Mouse (Mus musculus): ENCODE data around the gene Dpf1. TPM values are rescaled to one million over a fixed set of nuclear protein-coding genes. Genes with fewer than 3 reads are reported as not detected.

Gene Dpf1
- polyA plus RNA-seq (2014; fragmentation: Nextera tagmentation; extraction: Ambion mirVana): 160 and 161 TPM in 2 replicates

GRCm38 (mm10) chr7:29303738-29304462 lies at the start of gene Dpf1:
Dpf1 (plus strand) TSS chr7:29303951.
- no peaks in the 10 kb centered on the region for H3K27me3 ChIP-seq (ENCODE audit: control insufficient read depth, insufficient read depth, low read length)
- H3K27ac ChIP-seq: peak within 1 kb of the TSS; percentile 88
- peak; percentile 82 for ATAC-seq (ENCODE audit: low FRiP score)
- peak within 1 kb of the TSS; percentile 65 for H3K4me3 ChIP-seq (replicated peaks; ENCODE audit: low read length)
- H3K36me3 ChIP-seq (replicated peaks; ENCODE audit: control insufficient read depth, insufficient read depth): no peaks in the 10 kb centered on the region
- H3K4me1 ChIP-seq (replicated peaks; ENCODE audit: control insufficient read depth, insufficient read depth, low read length): peaks cover 28% of the 10 kb centered on the region
- under 1% methylated on average over 67 of the region's 67 CpGs for WGBS
- peak; percentile 87 for DNase-seq (ENCODE audit: low spot score)
- peak within 1 kb of the TSS; percentile 82 for H3K9ac ChIP-seq
- H3K9me3 ChIP-seq (ENCODE audit: control insufficient read depth, low read length): no peaks in the 10 kb centered on the region
- H3K4me2 ChIP-seq (replicated peaks): peak within 1 kb of the TSS; percentile 92

- Histone ChIP-seq H3K4me2 (replicated peaks) (no peak overlapping the region), H3K4me1 (replicated peaks; ENCODE audit: control insufficient read depth, insufficient read depth, low read length) (no peaks in the 10 kb centered on the region), H3K9ac (no peak overlapping the region), H3K27me3 (ENCODE audit: control insufficient read depth, insufficient read depth, low read length) (no peaks in the 10 kb centered on the region), H3K27ac (no peak overlapping the region), H3K36me3 (replicated peaks; ENCODE audit: control insufficient read depth, insufficient read depth) (no peaks in the 10 kb centered on the region), H3K9me3 (ENCODE audit: control insufficient read depth, low read length) (no peaks in the 10 kb centered on the region), H3K4me3 (replicated peaks; ENCODE audit: low read length) (no peak overlapping the region)
- DNase-seq (ENCODE audit: low spot score): no peak
- ATAC-seq (ENCODE audit: low FRiP score): no peak
- 95% methylated on average over 4 of the region's 4 CpGs for WGBS
These were observed 47.9 kb upstream of the Dpf1 start for GRCm38 (mm10) chr7:29255875-29256274.

- no peak overlapping the region for H3K27ac ChIP-seq
- 100% methylated on average over 1 of the region's 1 CpGs for WGBS
- H3K27me3 ChIP-seq (ENCODE audit: control insufficient read depth, insufficient read depth, low read length): no peaks in the 10 kb centered on the region
- no peak overlapping the region for H3K4me2 ChIP-seq (replicated peaks)
- H3K4me1 ChIP-seq (replicated peaks; ENCODE audit: control insufficient read depth, insufficient read depth, low read length): no peaks in the 10 kb centered on the region
- no peaks in the 10 kb centered on the region for H3K36me3 ChIP-seq (replicated peaks; ENCODE audit: control insufficient read depth, insufficient read depth)
- H3K9me3 ChIP-seq (ENCODE audit: control insufficient read depth, low read length): no peaks in the 10 kb centered on the region
- no peak overlapping the region for H3K9ac ChIP-seq
- no peak overlapping the region for H3K4me3 ChIP-seq (replicated peaks; ENCODE audit: low read length)
- ATAC-seq (ENCODE audit: low FRiP score) (no peak), DNase-seq (ENCODE audit: low spot score) (no peak)
These were observed 46.4 kb upstream of the Dpf1 start for GRCm38 (mm10) chr7:29257368-29257767.

GRCm38 (mm10) chr7:29259781-29260730 lies 43.7 kb upstream of the Dpf1 start:
- H3K4me2 ChIP-seq (replicated peaks): no peak overlapping the region
- H3K4me3 ChIP-seq (replicated peaks; ENCODE audit: low read length): no peak overlapping the region
- ATAC-seq (ENCODE audit: low FRiP score) (no peak), DNase-seq (ENCODE audit: low spot score) (no peak)
- H3K36me3 ChIP-seq (replicated peaks; ENCODE audit: control insufficient read depth, insufficient read depth): no peaks in the 10 kb centered on the region
- H3K27me3 ChIP-seq (ENCODE audit: control insufficient read depth, insufficient read depth, low read length): no peaks in the 10 kb centered on the region
- H3K9ac ChIP-seq: no peak overlapping the region
- no peak overlapping the region for H3K27ac ChIP-seq
- WGBS: 62% methylated on average over 10 of the region's 10 CpGs
- H3K4me1 ChIP-seq (replicated peaks; ENCODE audit: control insufficient read depth, insufficient read depth, low read length): no peaks in the 10 kb centered on the region
- H3K9me3 ChIP-seq (ENCODE audit: control insufficient read depth, low read length): no peaks in the 10 kb centered on the region

GRCm38 (mm10) chr7:29262151-29262550 lies 41.6 kb upstream of the Dpf1 start:
- no peak overlapping the region for H3K27ac ChIP-seq
- 87% methylated on average over 6 of the region's 6 CpGs for WGBS
- no peak overlapping the region for H3K9ac ChIP-seq
- DNase-seq (ENCODE audit: low spot score) (no peak), ATAC-seq (ENCODE audit: low FRiP score) (no peak)
- no peaks in the 10 kb centered on the region for H3K9me3 ChIP-seq (ENCODE audit: control insufficient read depth, low read length)
- no peaks in the 10 kb centered on the region for H3K36me3 ChIP-seq (replicated peaks; ENCODE audit: control insufficient read depth, insufficient read depth)
- no peaks in the 10 kb centered on the region for H3K4me1 ChIP-seq (replicated peaks; ENCODE audit: control insufficient read depth, insufficient read depth, low read length)
- H3K27me3 ChIP-seq (ENCODE audit: control insufficient read depth, insufficient read depth, low read length): no peaks in the 10 kb centered on the region
- no peak overlapping the region for H3K4me3 ChIP-seq (replicated peaks; ENCODE audit: low read length)
- H3K4me2 ChIP-seq (replicated peaks): no peak overlapping the region

GRCm38 (mm10) chr7:29263831-29264230 lies 39.9 kb upstream of the Dpf1 start:
- ATAC-seq (ENCODE audit: low FRiP score): no peak
- Histone ChIP-seq H3K4me1 (replicated peaks; ENCODE audit: control insufficient read depth, insufficient read depth, low read length) (no peaks in the 10 kb centered on the region), H3K27me3 (ENCODE audit: control insufficient read depth, insufficient read depth, low read length) (no peaks in the 10 kb centered on the region), H3K9me3 (ENCODE audit: control insufficient read depth, low read length) (no peaks in the 10 kb centered on the region), H3K4me3 (replicated peaks; ENCODE audit: low read length) (no peak overlapping the region), H3K36me3 (replicated peaks; ENCODE audit: control insufficient read depth, insufficient read depth) (no peaks in the 10 kb centered on the region), H3K9ac (no peak overlapping the region), H3K4me2 (replicated peaks) (no peak overlapping the region), H3K27ac (no peak overlapping the region)
- DNase-seq (ENCODE audit: low spot score): no peak
- WGBS: 91% methylated on average over 3 of the region's 3 CpGs

- no peak overlapping the region for H3K4me3 ChIP-seq (replicated peaks; ENCODE audit: low read length)
- ATAC-seq (ENCODE audit: low FRiP score): no peak
These were observed 38.1 kb upstream of the Dpf1 start for GRCm38 (mm10) chr7:29265636-29266035.

GRCm38 (mm10) chr7:29266931-29267330 lies 36.8 kb upstream of the Dpf1 start:
- Histone ChIP-seq H3K36me3 (replicated peaks; ENCODE audit: control insufficient read depth, insufficient read depth) (no peaks in the 10 kb centered on the region), H3K27ac (no peak overlapping the region), H3K4me1 (replicated peaks; ENCODE audit: control insufficient read depth, insufficient read depth, low read length) (no peaks in the 10 kb centered on the region), H3K9me3 (ENCODE audit: control insufficient read depth, low read length) (no peaks in the 10 kb centered on the region), H3K9ac (no peak overlapping the region), H3K4me2 (replicated peaks) (no peak overlapping the region), H3K27me3 (ENCODE audit: control insufficient read depth, insufficient read depth, low read length) (no peaks in the 10 kb centered on the region), H3K4me3 (replicated peaks; ENCODE audit: low read length) (no peak overlapping the region)
- WGBS: 65% methylated on average over 4 of the region's 4 CpGs
- no peak for DNase-seq (ENCODE audit: low spot score)
- ATAC-seq (ENCODE audit: low FRiP score): no peak

More at GRCm38 (mm10) chr7:29265636-29266035, 38.1 kb upstream of the Dpf1 start:
- Histone ChIP-seq H3K36me3 (replicated peaks; ENCODE audit: control insufficient read depth, insufficient read depth) (no peaks in the 10 kb centered on the region), H3K27ac (no peak overlapping the region), H3K27me3 (ENCODE audit: control insufficient read depth, insufficient read depth, low read length) (no peaks in the 10 kb centered on the region), H3K4me1 (replicated peaks; ENCODE audit: control insufficient read depth, insufficient read depth, low read length) (no peaks in the 10 kb centered on the region), H3K4me2 (replicated peaks) (no peak overlapping the region), H3K9ac (no peak overlapping the region), H3K9me3 (ENCODE audit: control insufficient read depth, low read length) (no peaks in the 10 kb centered on the region)
- DNase-seq (ENCODE audit: low spot score): no peak
- WGBS: 82% methylated on average over 7 of the region's 7 CpGs

- no peaks in the 10 kb centered on the region for H3K4me1 ChIP-seq (replicated peaks; ENCODE audit: control insufficient read depth, insufficient read depth, low read length)
- H3K4me3 ChIP-seq (replicated peaks; ENCODE audit: low read length): no peak overlapping the region
- H3K9ac ChIP-seq: no peak overlapping the region
- DNase-seq (ENCODE audit: low spot score): no peak
- no peaks in the 10 kb centered on the region for H3K36me3 ChIP-seq (replicated peaks; ENCODE audit: control insufficient read depth, insufficient read depth)
- ATAC-seq (ENCODE audit: low FRiP score): no peak
- no peaks in the 10 kb centered on the region for H3K9me3 ChIP-seq (ENCODE audit: control insufficient read depth, low read length)
- no peaks in the 10 kb centered on the region for H3K27me3 ChIP-seq (ENCODE audit: control insufficient read depth, insufficient read depth, low read length)
- no peak overlapping the region for H3K4me2 ChIP-seq (replicated peaks)
- no peak overlapping the region for H3K27ac ChIP-seq
- WGBS: 89% methylated on average over 4 of the region's 4 CpGs
These were observed 33.3 kb upstream of the Dpf1 start for GRCm38 (mm10) chr7:29270445-29270844.
